Mouse (Mus musculus): Measurements from ENCODE around the gene Scamp4. TPM values are rescaled to one million over a fixed set of nuclear protein-coding genes. Genes with fewer than 3 reads are reported as not detected.

Scamp4 gene
- total and polyA plus RNA-seq, 2 experiments from 2014 or later, result 43.2 to 69.1 TPM

DNA sequence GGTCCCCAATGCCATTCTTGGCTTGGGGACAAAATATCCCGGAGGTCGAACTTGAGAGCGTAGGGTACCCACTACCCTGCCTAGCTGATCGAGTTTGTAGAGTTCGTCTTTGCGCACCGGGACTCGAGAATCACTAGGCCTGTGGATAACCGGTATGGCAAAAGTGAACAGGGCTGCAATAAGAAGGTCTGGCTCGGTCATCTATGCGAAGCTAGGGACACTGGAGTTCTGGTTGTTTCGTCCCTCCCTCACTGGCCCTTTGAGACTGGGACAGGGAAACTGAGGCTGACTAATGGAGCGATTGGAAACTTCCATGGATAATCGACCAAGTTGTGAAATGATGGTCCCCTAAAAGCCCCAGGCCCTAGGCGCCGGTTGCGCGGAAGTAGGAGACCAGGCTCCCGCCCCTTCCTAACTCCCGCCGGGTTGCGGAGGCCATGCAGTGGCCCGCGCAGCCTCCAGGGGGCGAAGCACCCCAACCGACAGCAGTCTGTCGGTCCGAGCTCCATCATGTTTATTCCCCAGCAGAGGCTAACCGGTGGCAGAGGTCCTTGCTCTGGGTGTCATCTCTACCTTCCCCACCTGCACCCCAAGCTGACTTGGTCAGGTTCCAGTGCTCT lies 24.4 kb upstream of the Scamp4 start:
- Histone ChIP-seq H3K9me3 (ENCODE audit: low read length) (no peaks in the 10 kb centered on the region), H3K4me3 (ENCODE audit: low read length) (peak overlapping the region; percentile 80), H3K4me1 (ENCODE audit: insufficient read depth, low read length) (peaks cover 30% of the 10 kb centered on the region), H3K27ac (peak overlapping the region; percentile 86; the same call in 1 of the 2 replicates), H3K27me3 (ENCODE audit: insufficient read depth, low read length) (no peaks in the 10 kb centered on the region), H3K9ac (replicated peaks; ENCODE audit: low read length) (peak overlapping the region; percentile 29), H3K4me2 (ENCODE audit: low read depth, low read length) (peak overlapping the region; percentile 90), H3K36me3 (ENCODE audit: insufficient read depth, low read length) (no peaks in the 10 kb centered on the region)
- TF ChIP-seq CTCF (IDR thresholded peaks at IDR 0.05; ENCODE audit: low read depth), result peak; percentile 82
- ATAC-seq (no peak), DNase-seq (ENCODE audit: low spot score) (peak; percentile 79)
- WGBS, result under 1% methylated on average over 29 of the region's 29 CpGs

DNA sequence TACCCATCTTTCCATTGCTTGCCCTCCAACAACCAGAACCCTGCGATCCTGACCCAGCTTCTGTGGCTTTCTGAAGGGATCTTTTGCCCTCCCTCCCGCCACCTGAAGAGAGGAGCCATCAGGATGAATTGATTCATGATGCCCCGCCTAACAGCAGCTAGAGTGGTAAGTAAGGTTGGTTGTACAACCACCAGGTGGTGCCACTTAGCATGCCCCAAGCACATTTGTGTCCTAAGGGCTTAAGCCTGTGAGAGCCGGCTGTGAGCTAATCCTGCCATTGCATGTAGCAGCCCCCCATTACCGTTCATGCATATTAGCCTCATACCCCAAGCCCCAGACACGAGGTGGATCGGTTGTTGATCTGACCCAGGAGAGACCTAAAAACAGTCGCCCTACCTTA lies 23.8 kb upstream of the Scamp4 start:
- TF ChIP-seq CTCF (IDR thresholded peaks at IDR 0.05; ENCODE audit: low read depth), result peak; percentile 74
- Histone ChIP-seq H3K4me3 (ENCODE audit: low read length) (peak overlapping the region; percentile 80), H3K9ac (replicated peaks; ENCODE audit: low read length) (no peak overlapping the region), H3K27me3 (ENCODE audit: insufficient read depth, low read length) (no peaks in the 10 kb centered on the region), H3K27ac (peak overlapping the region; percentile 86; the same call in 1 of the 2 replicates), H3K4me2 (ENCODE audit: low read depth, low read length) (peak overlapping the region; percentile 90), H3K4me1 (ENCODE audit: insufficient read depth, low read length) (peaks cover 26% of the 10 kb centered on the region), H3K9me3 (ENCODE audit: low read length) (no peaks in the 10 kb centered on the region), H3K36me3 (ENCODE audit: insufficient read depth, low read length) (no peaks in the 10 kb centered on the region)
- ATAC-seq (no peak), DNase-seq (ENCODE audit: low spot score) (peak; percentile 77)
- WGBS, result 7% methylated on average over 8 of the region's 8 CpGs

- TF ChIP-seq CTCF (IDR thresholded peaks at IDR 0.05; ENCODE audit: low read depth), result no peak
- H3K36me3 ChIP-seq (ENCODE audit: insufficient read depth, low read length), result no peaks in the 10 kb centered on the region
- no peak overlapping the region for H3K27ac ChIP-seq
- H3K4me1 ChIP-seq (ENCODE audit: insufficient read depth, low read length), result peaks cover 11% of the 10 kb centered on the region
- no peak overlapping the region for H3K4me2 ChIP-seq (ENCODE audit: low read depth, low read length)
- H3K9me3 ChIP-seq (ENCODE audit: low read length), result no peaks in the 10 kb centered on the region
- 84% methylated on average over 5 of the region's 5 CpGs for WGBS
- H3K4me3 ChIP-seq (ENCODE audit: low read length), result no peak overlapping the region
- no peaks in the 10 kb centered on the region for H3K27me3 ChIP-seq (ENCODE audit: insufficient read depth, low read length)
- no peak for DNase-seq (ENCODE audit: low spot score)
- no peak for ATAC-seq
- no peak overlapping the region for H3K9ac ChIP-seq (replicated peaks; ENCODE audit: low read length)
Measured at GRCm38 (mm10) chr10:80583047-80583446, 19.6 kb upstream of the Scamp4 start.

DNA sequence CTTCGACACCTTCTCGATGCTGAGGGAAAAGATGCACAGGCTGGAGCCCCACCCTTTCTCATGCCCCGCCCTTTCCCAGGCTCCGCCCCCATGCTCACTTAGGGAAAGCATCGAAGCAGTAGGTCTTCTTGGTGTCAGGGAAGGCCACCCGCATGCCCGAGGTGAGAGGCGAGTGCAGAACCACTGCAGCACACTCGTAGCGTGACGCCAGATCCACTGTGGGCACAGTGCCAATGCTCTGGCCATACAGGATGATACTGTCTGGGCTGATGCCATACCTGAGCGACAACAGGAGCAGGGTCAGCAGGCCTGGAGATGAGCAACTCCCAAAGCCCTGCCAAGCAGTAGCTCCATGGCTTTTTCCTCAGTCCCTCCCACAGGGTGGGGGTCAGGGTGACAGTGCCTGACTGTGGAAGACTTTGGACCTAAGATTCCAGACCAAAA lies 18.6 kb upstream of the Scamp4 start:
- no peak overlapping the region for H3K4me2 ChIP-seq (ENCODE audit: low read depth, low read length)
- no peak overlapping the region for H3K4me3 ChIP-seq (ENCODE audit: low read length)
- no peak for TF ChIP-seq CTCF (IDR thresholded peaks at IDR 0.05; ENCODE audit: low read depth)
- no peak for ATAC-seq
- no peak overlapping the region for H3K9ac ChIP-seq (replicated peaks; ENCODE audit: low read length)
- DNase-seq (ENCODE audit: low spot score), result peak; percentile 17
- no peaks in the 10 kb centered on the region for H3K36me3 ChIP-seq (ENCODE audit: insufficient read depth, low read length)
- no peak overlapping the region for H3K27ac ChIP-seq
- peaks cover 8% of the 10 kb centered on the region; the same call in 1 of the 2 replicates for H3K4me1 ChIP-seq (ENCODE audit: insufficient read depth, low read length)
- no peaks in the 10 kb centered on the region for H3K27me3 ChIP-seq (ENCODE audit: insufficient read depth, low read length)
- no peaks in the 10 kb centered on the region for H3K9me3 ChIP-seq (ENCODE audit: low read length)
- WGBS, result 63% methylated on average over 12 of the region's 12 CpGs

DNA sequence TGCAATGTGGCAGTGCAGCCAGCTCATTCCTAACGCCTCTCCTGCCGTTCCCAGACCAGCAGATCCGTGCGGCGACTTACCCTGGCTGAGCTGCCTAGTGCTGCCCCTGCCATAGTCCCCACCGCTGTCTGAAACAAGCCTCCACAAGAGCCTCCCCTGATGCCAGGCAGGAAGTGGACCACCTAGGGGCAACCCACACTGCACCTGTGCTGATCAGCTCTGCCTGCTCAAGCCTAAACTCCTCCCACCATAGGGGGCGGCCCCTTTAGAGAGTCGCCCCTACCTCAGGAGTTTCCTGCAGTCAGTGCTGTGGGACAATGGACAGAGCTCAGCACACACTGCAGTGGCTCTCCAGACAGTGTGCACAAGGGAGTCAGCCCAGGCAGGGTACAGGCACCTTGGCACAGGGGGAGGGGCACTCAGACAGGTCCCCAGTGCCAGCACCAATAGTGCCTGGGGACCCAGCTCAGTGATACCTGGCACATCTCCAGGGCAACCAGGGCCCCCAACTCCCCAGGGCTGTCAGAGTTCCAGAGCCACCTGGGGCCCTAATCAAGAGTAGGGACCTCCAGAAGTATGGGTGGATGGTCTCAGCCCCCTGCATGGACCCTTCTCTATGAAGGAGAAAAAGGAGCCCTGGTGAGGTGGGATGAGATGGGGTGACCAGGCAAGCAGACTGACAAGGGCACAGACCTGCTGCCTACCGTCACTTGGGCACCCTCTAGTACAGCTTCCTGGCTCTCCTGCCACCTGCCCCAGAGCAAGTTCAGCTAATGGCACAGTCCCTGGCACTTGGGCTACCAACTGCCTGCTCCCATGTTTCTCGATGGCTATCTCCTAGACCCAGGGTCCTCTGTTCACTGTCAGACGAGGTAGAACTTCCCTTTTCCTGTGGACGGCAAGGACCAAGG lies 17.8 kb upstream of the Scamp4 start:
- Histone ChIP-seq H3K4me1 (ENCODE audit: insufficient read depth, low read length) (0 out of 2 replicates have a peak, but pooled peaks cover 13% of the 10 kb centered on the region), H3K27ac (no peak overlapping the region), H3K9me3 (ENCODE audit: low read length) (no peaks in the 10 kb centered on the region), H3K27me3 (ENCODE audit: insufficient read depth, low read length) (no peaks in the 10 kb centered on the region), H3K9ac (replicated peaks; ENCODE audit: low read length) (0 out of 2 replicates have a peak overlapping the region, but pooled peaks have one; percentile 5), H3K4me3 (ENCODE audit: low read length) (no peak overlapping the region), H3K4me2 (ENCODE audit: low read depth, low read length) (0 out of 2 replicates have a peak overlapping the region, but pooled peaks have one; percentile 16), H3K36me3 (ENCODE audit: insufficient read depth, low read length) (no peaks in the 10 kb centered on the region)
- 0 out of 2 replicates have a peak, but pooled peaks have one; percentile 13 for ATAC-seq
- WGBS, result 69% methylated on average over 12 of the region's 12 CpGs
- DNase-seq (ENCODE audit: low spot score), result no peak
- TF ChIP-seq CTCF (IDR thresholded peaks at IDR 0.05; ENCODE audit: low read depth), result no peak

DNA sequence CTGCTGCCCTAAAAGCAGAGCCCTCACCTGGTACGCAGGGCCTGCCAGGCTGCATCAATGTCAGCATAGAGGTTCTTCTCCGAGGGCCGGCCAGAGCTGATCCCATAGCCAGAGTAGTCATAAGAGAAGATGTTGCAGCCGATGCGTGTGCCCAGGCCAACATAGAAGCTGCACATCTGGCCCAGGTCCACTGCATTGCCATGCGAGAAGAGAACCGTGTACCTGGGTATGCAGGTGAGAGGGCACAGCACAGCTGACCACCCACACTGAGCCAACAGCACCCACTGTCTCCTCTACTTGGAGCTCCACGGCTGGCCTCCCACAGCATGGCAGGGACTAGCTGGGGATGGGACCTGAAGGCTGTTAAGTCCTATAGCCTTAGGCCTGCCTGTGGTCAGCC lies 17.1 kb upstream of the Scamp4 start:
- Histone ChIP-seq H3K9me3 (ENCODE audit: low read length) (no peaks in the 10 kb centered on the region), H3K27me3 (ENCODE audit: insufficient read depth, low read length) (no peaks in the 10 kb centered on the region), H3K4me1 (ENCODE audit: insufficient read depth, low read length) (0 out of 2 replicates have a peak, but pooled peaks cover 13% of the 10 kb centered on the region), H3K27ac (no peak overlapping the region), H3K4me3 (ENCODE audit: low read length) (no peak overlapping the region), H3K36me3 (ENCODE audit: insufficient read depth, low read length) (no peaks in the 10 kb centered on the region), H3K9ac (replicated peaks; ENCODE audit: low read length) (0 out of 2 replicates have a peak overlapping the region, but pooled peaks have one; percentile 5), H3K4me2 (ENCODE audit: low read depth, low read length) (0 out of 2 replicates have a peak overlapping the region, but pooled peaks have one; percentile 16)
- DNase-seq (ENCODE audit: low spot score), result no peak
- ATAC-seq, result no peak
- no peak for TF ChIP-seq CTCF (IDR thresholded peaks at IDR 0.05; ENCODE audit: low read depth)
- WGBS, result 95% methylated on average over 8 of the region's 8 CpGs

All from hindbrain, postnatal 0 days (tissue).